Mouse (Mus musculus) limb, embryonic 10.5 days (tissue): ENCODE measurements around the gene Tgfb3. TPM values are rescaled to one million over a fixed set of nuclear protein-coding genes. Genes with fewer than 3 reads are reported as not detected.

Source experiments
- DNase-seq: peaks from one replicate; pipeline ENCODE4 v3.0.0-alpha.2; 2017; ENCODE audit warnings: low spot score
- H3K27ac ChIP-seq: fragments of 300-500 bp; sonication (generic); 2 replicates; pipeline ENCODE4 v1.5.1; 2016; ENCODE audit warnings: mild to moderate bottlenecking
- H3K27me3 ChIP-seq: fragments of 300-500 bp; sonication (generic); 2 replicates; pipeline ENCODE4 v1.6.1; 2016; ENCODE audit warnings: low read depth, mild to moderate bottlenecking; ENCODE audit not compliant: poor library complexity, severe bottlenecking
- H3K36me3 ChIP-seq: fragments of 300-500 bp; sonication (generic); 2 replicates; pipeline ENCODE4 v1.6.1; 2016; ENCODE audit warnings: mild to moderate bottlenecking, moderate library complexity
- H3K4me1 ChIP-seq: fragments of 300-500 bp; sonication (generic); 2 replicates; pipeline ENCODE4 v1.6.1; 2016
- H3K4me3 ChIP-seq: fragments of 300-500 bp; sonication (generic); 2 replicates; pipeline ENCODE4 v1.5.1; 2016; ENCODE audit warnings: mild to moderate bottlenecking, moderate library complexity
- H3K9me3 ChIP-seq: fragments of 300-500 bp; sonication (generic); replicated peaks from 2 replicates; pipeline ENCODE4 v1.6.1; 2016; ENCODE audit warnings: mild to moderate bottlenecking
- WGBS: fragments of 180-500 bp; shearing (Covaris S2); methylation state at CpG from one replicate; pipeline ENCODE4 v1.1.7; 2016; 5-methylcytosine and 5-hydroxymethylcytosine counted together
- polyA plus RNA-seq: library from polyadenylated mRNA; unstranded; fragments of >200 nt; fragmentation: Nextera tagmentation; extraction: Ambion mirVana; gene quantifications from 2 replicates; pipeline ENCODE4 v1.2.1, GENCODE M21; 2016

Tgfb3 gene
- polyA plus RNA-seq, 1 experiment from 2014 or later, result 24.3 TPM

DNA sequence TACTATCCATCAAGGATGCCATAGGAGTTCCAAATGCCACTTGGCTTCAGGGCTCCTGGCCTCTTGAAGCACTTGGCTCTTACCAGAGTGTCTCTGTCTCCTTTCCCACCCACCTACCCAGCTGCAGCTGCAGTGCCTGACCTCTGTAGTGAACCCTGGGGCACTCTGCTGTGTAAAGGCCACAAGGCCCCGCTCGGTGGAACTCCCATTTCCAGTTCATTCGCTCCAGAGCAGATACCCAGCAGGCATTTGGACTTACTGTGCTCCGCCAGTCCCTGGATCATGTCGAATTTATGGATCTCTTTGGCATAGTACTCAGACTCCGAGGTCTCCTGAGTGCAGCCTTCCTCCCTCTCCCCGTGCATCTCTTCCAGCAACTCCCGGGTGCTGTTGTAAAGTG lies 1.5 kb downstream of the Tgfb3 start:
- Histone ChIP-seq H3K4me1 (peaks cover 38% of the 10 kb centered on the region), H3K36me3 (peaks cover 10% of the 10 kb centered on the region), H3K27ac (peak overlapping the region; percentile 91), H3K27me3 (peaks cover 23% of the 10 kb centered on the region), H3K4me3 (peak overlapping the region; percentile 61), H3K9me3 (no peaks in the 10 kb centered on the region)
- 19% methylated on average over 8 of the region's 8 CpGs for WGBS
- peak; percentile 46 for DNase-seq

DNA sequence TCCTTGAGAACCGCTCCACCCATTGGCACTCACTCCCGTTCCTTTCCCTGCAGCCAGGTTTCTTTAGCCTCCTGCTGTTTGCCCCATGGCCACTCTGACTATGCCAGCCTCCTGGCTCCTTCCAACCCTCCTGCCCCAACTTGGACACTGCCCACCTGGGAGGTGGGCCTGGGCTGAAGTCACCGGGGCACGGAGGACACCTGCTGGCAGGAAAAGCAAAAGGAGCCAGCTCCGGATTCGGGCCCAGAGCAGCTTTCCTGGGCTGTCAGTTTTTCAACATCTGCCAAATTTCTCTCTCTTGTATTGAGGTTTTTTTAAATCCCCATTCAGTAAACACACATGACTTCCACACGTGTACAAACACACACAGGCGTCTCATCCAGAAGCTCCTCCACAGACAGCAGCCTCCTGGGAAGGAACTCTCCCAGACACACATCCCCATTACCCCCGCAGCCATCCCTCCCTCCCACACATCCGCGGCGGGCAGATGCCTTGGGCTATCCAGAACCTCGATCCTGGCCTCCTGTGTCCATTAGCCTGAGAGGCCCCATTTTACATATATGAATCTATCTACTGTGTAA lies 2.4 kb downstream of the Tgfb3 start:
- 7% methylated on average over 13 of the region's 13 CpGs for WGBS
- peak overlapping the region; percentile 91; the same call in 1 of the 2 replicates for H3K27ac ChIP-seq
- H3K36me3 ChIP-seq, result peaks cover 18% of the 10 kb centered on the region
- H3K27me3 ChIP-seq, result peaks cover 23% of the 10 kb centered on the region
- H3K9me3 ChIP-seq, result no peaks in the 10 kb centered on the region
- H3K4me1 ChIP-seq, result peaks cover 35% of the 10 kb centered on the region
- DNase-seq, result peak; percentile 57
- peak overlapping the region; percentile 61 for H3K4me3 ChIP-seq

GRCm38 (mm10) chr12:86075358-86075757 lies 3.5 kb downstream of the Tgfb3 start:
- H3K27ac ChIP-seq, result no peak overlapping the region
- H3K4me1 ChIP-seq, result peaks cover 35% of the 10 kb centered on the region
- H3K4me3 ChIP-seq, result peak overlapping the region; percentile 61; the same call in 1 of the 2 replicates
- no peak for DNase-seq
- H3K9me3 ChIP-seq, result no peaks in the 10 kb centered on the region
- peaks cover 13% of the 10 kb centered on the region; the same call in 1 of the 2 replicates for H3K27me3 ChIP-seq
- 92% methylated on average over 7 of the region's 7 CpGs for WGBS
- H3K36me3 ChIP-seq, result peaks cover 23% of the 10 kb centered on the region

- H3K27me3 ChIP-seq, result 0 out of 2 replicates have a peak, but pooled peaks cover 8% of the 10 kb centered on the region
- DNase-seq, result no peak
- H3K36me3 ChIP-seq, result peaks cover 24% of the 10 kb centered on the region
- no peaks in the 10 kb centered on the region for H3K9me3 ChIP-seq
- no peak overlapping the region for H3K4me3 ChIP-seq
- H3K4me1 ChIP-seq, result peaks cover 35% of the 10 kb centered on the region
- H3K27ac ChIP-seq, result no peak overlapping the region
- 88% methylated on average over 12 of the region's 12 CpGs for WGBS
These were observed 4.2 kb downstream of the Tgfb3 start for GRCm38 (mm10) chr12:86074681-86075080.

GRCm38 (mm10) chr12:86071432-86071831 lies 7.4 kb downstream of the Tgfb3 start:
- Histone ChIP-seq H3K9me3 (no peaks in the 10 kb centered on the region), H3K36me3 (peaks cover 52% of the 10 kb centered on the region), H3K27me3 (no peaks in the 10 kb centered on the region), H3K27ac (no peak overlapping the region), H3K4me3 (no peak overlapping the region), H3K4me1 (peaks cover 26% of the 10 kb centered on the region)
- 85% methylated on average over 6 of the region's 6 CpGs for WGBS
- DNase-seq, result no peak

DNA sequence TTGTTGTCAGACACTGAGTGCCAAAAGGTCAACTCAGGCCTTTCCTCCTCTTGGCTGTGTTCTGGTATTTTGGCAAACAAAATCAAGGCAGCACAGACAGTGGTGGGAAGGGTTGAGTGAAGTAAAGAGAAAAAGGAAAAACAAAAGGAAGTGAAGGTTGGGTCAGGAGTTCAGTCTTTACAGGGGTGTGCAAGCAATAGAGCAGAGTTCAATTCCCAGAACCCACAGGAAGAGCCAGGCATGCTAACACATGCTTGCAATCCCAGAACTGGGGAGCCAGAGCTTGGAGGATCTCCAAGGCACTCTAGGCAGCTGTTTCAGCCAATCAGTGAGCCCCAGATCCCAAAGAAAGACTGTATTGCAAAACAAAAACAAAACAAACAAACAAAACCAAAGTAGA lies 14.0 kb downstream of the Tgfb3 start:
- Histone ChIP-seq H3K36me3 (peaks cover 80% of the 10 kb centered on the region), H3K4me1 (peaks cover 11% of the 10 kb centered on the region), H3K27ac (no peak overlapping the region), H3K9me3 (no peaks in the 10 kb centered on the region), H3K4me3 (no peak overlapping the region), H3K27me3 (no peaks in the 10 kb centered on the region)
- no peak for DNase-seq

- peaks cover 79% of the 10 kb centered on the region for H3K36me3 ChIP-seq
- no peak overlapping the region for H3K27ac ChIP-seq
- H3K4me1 ChIP-seq, result 0 out of 2 replicates have a peak, but pooled peaks cover 5% of the 10 kb centered on the region
- no peaks in the 10 kb centered on the region for H3K9me3 ChIP-seq
- no peak for DNase-seq
- 91% methylated on average over 6 of the region's 6 CpGs for WGBS
- H3K27me3 ChIP-seq, result no peaks in the 10 kb centered on the region
- no peak overlapping the region for H3K4me3 ChIP-seq
These were observed 19.5 kb downstream of the Tgfb3 start for GRCm38 (mm10) chr12:86059341-86059740.

DNA sequence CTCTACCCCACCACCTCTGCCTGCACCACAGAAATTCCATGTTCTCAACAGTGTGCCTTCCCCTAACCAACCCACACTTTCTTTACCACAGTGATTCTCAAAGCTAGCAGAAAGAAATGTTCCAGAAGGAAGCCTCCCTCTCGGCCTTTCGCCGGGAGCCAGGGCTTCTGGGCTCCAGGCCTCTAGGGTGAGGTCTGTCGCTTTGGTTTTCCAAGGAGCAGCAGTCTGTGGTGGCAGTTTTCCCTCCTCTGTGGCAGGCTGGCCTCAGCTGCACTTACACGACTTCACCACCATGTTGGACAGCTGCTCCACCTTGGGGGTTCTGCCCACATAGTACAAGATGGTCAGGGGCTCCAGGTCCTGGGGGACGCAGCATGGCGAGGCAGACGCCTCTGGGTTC lies 21.3 kb downstream of the Tgfb3 start:
- peaks cover 62% of the 10 kb centered on the region for H3K36me3 ChIP-seq
- no peaks in the 10 kb centered on the region for H3K9me3 ChIP-seq
- 82% methylated on average over 8 of the region's 8 CpGs for WGBS
- no peak overlapping the region for H3K4me3 ChIP-seq
- H3K27me3 ChIP-seq, result no peaks in the 10 kb centered on the region
- 0 out of 2 replicates have a peak, but pooled peaks cover 5% of the 10 kb centered on the region for H3K4me1 ChIP-seq
- H3K27ac ChIP-seq, result no peak overlapping the region
- no peak for DNase-seq

DNA sequence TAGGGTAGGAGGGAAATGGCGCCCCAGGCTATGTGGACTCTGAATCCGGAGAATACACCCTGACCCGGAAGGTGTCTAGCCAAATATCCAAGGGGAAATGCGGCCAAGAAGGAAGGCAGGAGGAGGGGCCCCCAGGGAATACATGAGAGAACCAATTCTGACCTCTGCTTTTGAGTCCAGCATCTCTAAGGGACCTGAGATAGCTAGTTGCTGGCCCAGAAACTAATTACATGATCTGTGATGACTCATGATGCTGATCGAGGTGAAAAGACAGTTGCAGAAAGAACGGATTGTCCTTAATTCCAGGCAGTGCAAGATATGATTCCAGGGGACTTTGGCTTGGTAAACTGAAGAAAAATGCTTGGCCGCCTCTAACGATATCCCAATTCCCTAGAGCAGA lies 21.9 kb downstream of the Tgfb3 start:
- no peaks in the 10 kb centered on the region for H3K9me3 ChIP-seq
- peaks cover 57% of the 10 kb centered on the region for H3K36me3 ChIP-seq
- H3K4me1 ChIP-seq, result 0 out of 2 replicates have a peak, but pooled peaks cover 5% of the 10 kb centered on the region
- no peak overlapping the region for H3K4me3 ChIP-seq
- no peaks in the 10 kb centered on the region for H3K27me3 ChIP-seq
- DNase-seq, result no peak
- H3K27ac ChIP-seq, result no peak overlapping the region
- WGBS, result 92% methylated on average over 8 of the region's 8 CpGs

GRCm38 (mm10) chr12:86055306-86055705 lies 23.5 kb downstream of the Tgfb3 start:
- peaks cover 11% of the 10 kb centered on the region; the same call in 1 of the 2 replicates for H3K4me1 ChIP-seq
- H3K27me3 ChIP-seq, result no peaks in the 10 kb centered on the region
- DNase-seq, result no peak
- 93% methylated on average over 2 of the region's 2 CpGs for WGBS
- H3K27ac ChIP-seq, result no peak overlapping the region
- H3K9me3 ChIP-seq, result no peaks in the 10 kb centered on the region
- H3K36me3 ChIP-seq, result peaks cover 44% of the 10 kb centered on the region
- H3K4me3 ChIP-seq, result no peak overlapping the region

DNA sequence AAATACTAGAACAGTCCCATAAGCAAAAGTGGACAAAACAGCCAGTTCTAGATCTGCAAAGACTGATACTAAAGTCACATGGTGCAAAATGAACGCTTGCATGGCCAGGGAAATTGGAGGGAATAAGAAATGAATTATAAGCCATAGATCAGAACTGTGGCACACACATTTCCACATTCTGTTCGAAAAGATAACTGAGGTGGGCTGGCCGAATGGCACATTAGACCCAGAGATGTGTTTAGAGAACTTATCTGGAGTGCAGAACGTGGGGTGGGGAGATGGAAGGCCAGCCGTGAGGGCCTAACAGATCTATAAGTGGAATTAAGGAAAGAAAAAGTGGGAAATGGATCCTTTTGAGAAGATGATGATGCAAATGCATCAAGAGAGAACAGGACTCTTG lies 27.4 kb downstream of the Tgfb3 start:
- H3K27me3 ChIP-seq, result no peaks in the 10 kb centered on the region
- H3K9me3 ChIP-seq, result no peaks in the 10 kb centered on the region

DNA sequence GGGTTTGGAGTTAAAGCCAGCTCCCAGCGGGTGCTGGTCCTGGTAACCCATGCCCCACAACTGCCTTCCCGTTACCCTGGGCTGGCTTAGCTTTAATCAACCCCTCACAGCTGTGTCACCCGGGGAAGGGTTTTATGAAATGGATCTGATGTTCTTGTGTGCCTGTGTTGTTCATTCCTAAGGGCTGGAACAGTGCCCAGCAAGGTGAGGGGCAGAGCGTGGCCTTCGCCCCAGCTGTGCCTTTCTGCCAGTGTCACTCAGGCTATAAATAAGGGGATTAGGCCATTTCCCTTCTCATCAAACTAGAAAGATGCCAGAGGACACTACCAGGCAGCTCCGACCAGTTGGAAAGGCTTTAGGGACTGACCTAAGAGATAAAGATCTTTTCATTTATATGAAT lies 29.0 kb downstream of the Tgfb3 start:
- Histone ChIP-seq H3K27ac (no peak overlapping the region), H3K4me1 (peaks cover 14% of the 10 kb centered on the region), H3K9me3 (no peaks in the 10 kb centered on the region), H3K4me3 (no peak overlapping the region), H3K27me3 (no peaks in the 10 kb centered on the region), H3K36me3 (no peaks in the 10 kb centered on the region)
- 78% methylated on average over 6 of the region's 6 CpGs for WGBS
- no peak for DNase-seq

More for the DNA sequence above, 27.4 kb downstream of the Tgfb3 start:
- Histone ChIP-seq H3K4me1 (peaks cover 19% of the 10 kb centered on the region), H3K27ac (no peak overlapping the region), H3K4me3 (no peak overlapping the region), H3K36me3 (peaks cover 13% of the 10 kb centered on the region)
- WGBS, result 95% methylated on average over 5 of the region's 5 CpGs
- DNase-seq, result no peak

- no peak overlapping the region for H3K4me3 ChIP-seq
- peaks cover 14% of the 10 kb centered on the region for H3K4me1 ChIP-seq
- H3K27ac ChIP-seq, result no peak overlapping the region
- no peaks in the 10 kb centered on the region for H3K27me3 ChIP-seq
- no peak for DNase-seq
- H3K9me3 ChIP-seq, result no peaks in the 10 kb centered on the region; the same call in 1 of the 2 replicates
- WGBS, result 90% methylated on average over 8 of the region's 8 CpGs
- peaks cover 13% of the 10 kb centered on the region for H3K36me3 ChIP-seq
These were observed 31.5 kb downstream of the Tgfb3 start for GRCm38 (mm10) chr12:86047376-86047775.

- Histone ChIP-seq H3K27ac (no peak overlapping the region), H3K9me3 (no peaks in the 10 kb centered on the region; the same call in 1 of the 2 replicates), H3K36me3 (peaks cover 16% of the 10 kb centered on the region), H3K4me1 (peaks cover 14% of the 10 kb centered on the region), H3K4me3 (no peak overlapping the region), H3K27me3 (no peaks in the 10 kb centered on the region)
- DNase-seq, result no peak
- WGBS, result 98% methylated on average over 2 of the region's 2 CpGs
These were observed 32.1 kb downstream of the Tgfb3 start for GRCm38 (mm10) chr12:86046776-86047175.
